Mouse (Mus musculus): ENCODE measurements at regions not wholly inside any gene's neighbourhood (a gene's known extent, or its start where the extent isn't known, plus 50 kb on each side); places are given as distances from the start of the nearest gene placed in this dataset.

DNA sequence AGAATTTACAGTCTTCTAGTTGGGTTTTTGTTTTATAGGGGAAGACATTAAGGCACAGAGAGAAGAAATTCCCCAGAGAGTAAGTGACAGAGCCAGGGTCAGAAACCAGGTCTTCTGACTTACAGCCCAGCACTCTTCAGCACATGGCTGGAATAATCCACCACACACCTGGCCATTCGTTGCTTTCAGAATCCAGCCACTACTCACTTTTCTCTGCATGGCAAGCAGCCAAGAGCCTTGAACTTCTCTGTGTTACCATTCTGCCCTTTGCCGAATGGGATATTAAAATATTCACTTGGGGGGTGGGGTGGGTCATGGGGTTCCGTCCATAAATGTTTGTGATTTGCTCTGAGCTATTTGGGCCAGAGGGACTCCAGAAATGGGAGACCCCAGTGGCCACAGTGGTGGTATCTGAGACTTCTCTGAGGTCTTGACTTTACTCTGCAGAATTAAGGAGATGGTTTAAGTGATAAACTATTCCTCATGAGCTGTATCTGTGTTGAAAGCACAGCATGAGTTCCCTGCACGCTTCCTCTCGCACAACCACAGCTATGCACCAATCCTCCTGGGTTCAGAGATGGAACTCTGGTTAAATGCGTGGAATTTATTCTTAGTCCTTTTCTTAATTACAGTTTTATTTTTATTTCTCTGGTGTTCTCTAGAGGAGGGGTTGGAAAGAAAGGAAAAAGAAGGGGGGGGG, 488.9 kb upstream of the Tnc start:
- Histone ChIP-seq H3K27ac (no peak overlapping the region), H3K4me3 (no peak overlapping the region)
- intact Hi-C loops (cut with DNase I): no loop called here
- TF ChIP-seq CTCF (IDR thresholded peaks at IDR 0.05): no peak
- DNase-seq (ENCODE audit: extremely low spot score in 1 of 2, low spot score in 2 of 2): no peak

DNA sequence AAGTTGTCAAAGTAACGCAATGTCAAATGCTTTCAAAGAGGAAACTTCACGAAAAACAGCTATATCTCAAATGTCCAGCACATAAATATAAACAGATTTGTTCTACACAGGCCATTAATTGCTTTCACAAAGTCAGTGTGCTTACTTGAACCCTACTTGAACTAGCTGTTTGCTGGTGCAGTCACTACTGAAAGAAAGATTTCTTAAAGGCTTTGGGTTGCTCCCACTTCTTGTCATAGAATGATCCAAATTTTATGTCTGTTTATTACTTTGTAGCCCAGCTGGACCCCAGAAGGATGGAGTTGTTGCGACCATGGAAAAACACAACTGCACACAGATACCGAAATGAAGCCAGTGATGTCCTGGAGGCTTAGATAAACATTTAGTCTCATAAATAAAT, 491.2 kb upstream of the Tnc start:
- TF ChIP-seq CTCF (IDR thresholded peaks at IDR 0.05): no peak
- Histone ChIP-seq H3K27ac (no peak overlapping the region), H3K4me3 (no peak overlapping the region)
- DNase-seq (ENCODE audit: extremely low spot score in 1 of 2, low spot score in 2 of 2): no peak
- intact Hi-C loops (cut with DNase I): no loop called here

DNA sequence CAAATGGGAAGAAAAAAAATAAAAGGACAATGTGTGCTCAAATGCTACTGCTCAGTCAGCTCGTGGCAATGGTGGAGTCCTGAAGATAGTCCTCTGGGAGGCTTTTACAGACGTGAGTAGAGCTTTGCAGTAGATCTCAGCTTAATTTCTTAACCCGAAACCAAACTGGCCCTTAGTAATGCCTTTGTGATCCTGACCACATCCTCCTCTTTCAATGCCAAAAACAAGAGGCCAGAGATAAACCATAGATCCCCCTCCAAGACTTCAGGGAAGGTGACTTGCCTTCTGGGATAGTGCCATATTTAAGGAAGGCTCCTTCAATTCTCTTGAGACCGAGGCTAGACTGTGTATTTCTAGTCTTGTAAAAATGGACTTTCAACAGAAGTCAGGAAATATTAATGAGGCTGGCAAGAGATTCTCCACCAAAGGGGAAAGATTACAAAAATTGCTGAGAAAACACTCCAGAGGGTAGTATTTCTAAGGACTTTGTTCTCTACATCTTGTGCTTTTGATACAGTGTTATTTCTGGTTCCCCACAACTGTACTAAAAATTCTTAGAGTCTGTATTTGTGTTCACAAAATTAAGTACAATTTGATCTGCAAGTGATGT, 497.9 kb upstream of the Tnc start:
- TF ChIP-seq CTCF (IDR thresholded peaks at IDR 0.05): no peak
- intact Hi-C loops (cut with DNase I): no loop called here
- no peak for DNase-seq (ENCODE audit: extremely low spot score in 1 of 2, low spot score in 2 of 2)
- no peak overlapping the region for H3K4me3 ChIP-seq
- no peak overlapping the region for H3K27ac ChIP-seq

DNA sequence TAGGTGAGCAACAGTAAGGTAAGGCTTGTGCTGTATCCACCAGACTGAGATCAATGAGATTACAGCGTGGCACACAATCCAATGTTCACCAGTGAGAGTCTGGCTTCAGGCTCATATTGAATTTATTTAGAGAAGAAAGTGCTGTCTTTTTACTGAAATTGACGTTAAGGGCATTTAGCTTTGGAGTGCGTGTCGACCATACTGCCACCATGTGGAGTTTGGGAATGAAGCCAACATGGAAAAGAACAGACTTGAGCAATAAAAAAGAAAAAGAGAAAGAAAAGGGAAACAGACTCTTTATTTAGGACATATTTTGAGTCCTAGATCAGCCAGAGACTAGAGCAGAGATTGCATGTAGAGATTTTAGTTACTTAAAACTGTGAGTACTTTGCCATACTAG, 499.6 kb upstream of the Tnc start:
- DNase-seq (ENCODE audit: extremely low spot score in 1 of 2, low spot score in 2 of 2): no peak
- Histone ChIP-seq H3K27ac (no peak overlapping the region), H3K4me3 (no peak overlapping the region)
- no peak for TF ChIP-seq CTCF (IDR thresholded peaks at IDR 0.05)
- intact Hi-C loops (cut with DNase I): no loop called here

DNA sequence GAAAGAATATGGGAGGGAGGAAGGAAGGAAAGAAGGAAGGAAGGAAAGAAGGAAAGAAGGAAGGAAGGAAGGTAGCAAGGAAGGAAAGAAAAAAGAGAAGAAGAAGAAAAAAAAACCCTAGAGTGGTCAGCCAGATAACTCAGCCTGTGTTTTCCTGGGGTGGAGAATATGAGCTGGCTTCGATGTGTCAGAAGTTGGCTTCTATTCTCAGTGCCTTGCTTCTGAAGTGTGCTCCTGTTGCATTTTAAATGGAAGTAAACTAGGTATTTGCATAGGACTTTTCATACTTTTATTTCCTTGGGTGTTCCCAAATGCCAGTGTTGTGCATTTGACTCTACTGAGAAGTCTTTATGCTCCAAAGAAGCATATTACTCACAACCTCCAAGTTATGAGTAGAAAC, 515.7 kb upstream of the Tnc start:
- intact Hi-C loops (cut with DNase I): no loop called here
- Histone ChIP-seq H3K4me3 (no peak overlapping the region), H3K27ac (no peak overlapping the region)
- no peak for TF ChIP-seq CTCF (IDR thresholded peaks at IDR 0.05)
- DNase-seq (ENCODE audit: extremely low spot score in 1 of 2, low spot score in 2 of 2): no peak

DNA sequence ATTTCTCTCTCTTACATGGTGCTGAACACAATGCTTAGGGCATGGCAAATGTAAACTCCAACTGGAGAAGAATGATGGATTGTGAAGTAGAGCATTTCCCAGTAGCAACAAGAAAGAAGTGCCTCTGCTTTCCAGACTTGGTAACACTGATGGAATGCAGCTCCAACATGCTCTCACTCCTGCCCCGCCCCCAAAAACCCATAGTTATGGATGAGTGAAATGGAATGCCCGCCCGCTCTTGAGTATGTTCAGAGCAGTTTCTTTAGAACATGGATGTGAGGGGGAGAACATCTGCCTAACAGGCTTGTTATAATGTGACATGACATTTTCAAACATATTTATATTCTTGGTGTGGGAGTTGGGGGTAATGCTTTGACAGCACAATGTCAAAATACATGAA, 517.2 kb upstream of the Tnc start:
- DNase-seq (ENCODE audit: extremely low spot score in 1 of 2, low spot score in 2 of 2): no peak
- no peak overlapping the region for H3K4me3 ChIP-seq
- H3K27ac ChIP-seq: no peak overlapping the region
- intact Hi-C loops (cut with DNase I): no loop called here
- no peak for TF ChIP-seq CTCF (IDR thresholded peaks at IDR 0.05)

DNA sequence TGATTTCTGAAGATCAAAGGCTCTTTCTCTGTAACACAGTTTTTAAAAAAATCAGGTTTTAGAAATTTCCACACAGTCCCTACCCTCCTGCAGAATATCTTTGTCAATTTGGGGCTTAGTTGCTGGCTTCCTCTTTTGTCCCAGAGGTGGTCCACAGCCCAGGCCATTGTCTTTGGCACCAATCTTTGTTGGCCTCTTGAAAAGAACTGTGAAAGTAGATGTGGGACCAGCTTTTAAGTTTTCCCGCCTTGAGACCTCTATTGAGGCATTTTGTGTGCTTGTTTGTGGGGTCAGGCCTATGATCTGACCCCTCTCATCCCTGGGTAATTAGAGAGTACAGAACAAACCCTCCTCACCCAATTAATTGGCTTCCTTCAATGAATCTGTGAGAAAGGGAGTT, 523.9 kb upstream of the Tnc start:
- no peak for DNase-seq (ENCODE audit: extremely low spot score in 1 of 2, low spot score in 2 of 2)
- Histone ChIP-seq H3K27ac (no peak overlapping the region), H3K4me3 (no peak overlapping the region)
- intact Hi-C loops (cut with DNase I): no loop called here
- TF ChIP-seq CTCF (IDR thresholded peaks at IDR 0.05): no peak

DNA sequence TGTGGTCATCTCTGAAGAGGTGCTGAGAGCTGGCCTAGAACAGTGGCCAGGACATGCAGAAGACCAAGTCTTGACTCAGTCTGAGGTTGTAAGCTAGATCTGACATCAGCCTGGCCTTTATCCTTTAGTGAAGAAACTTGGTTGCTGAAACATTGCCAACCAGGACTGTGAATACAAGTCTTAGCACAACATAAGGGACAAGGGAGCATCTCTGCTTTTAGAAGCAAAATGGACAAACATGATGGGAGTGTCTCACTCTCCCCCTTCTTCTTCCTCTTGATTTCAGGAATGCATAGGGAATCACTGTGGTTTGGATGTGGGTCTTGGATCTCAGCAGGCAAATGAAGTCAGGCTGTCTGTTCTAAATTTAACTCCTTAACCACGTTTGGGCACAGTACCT, 529.1 kb upstream of the Tnc start:
- intact Hi-C loops (cut with DNase I): no loop called here
- Histone ChIP-seq H3K27ac (no peak overlapping the region), H3K4me3 (no peak overlapping the region)
- no peak for DNase-seq (ENCODE audit: extremely low spot score in 1 of 2, low spot score in 2 of 2)
- TF ChIP-seq CTCF (IDR thresholded peaks at IDR 0.05): no peak

DNA sequence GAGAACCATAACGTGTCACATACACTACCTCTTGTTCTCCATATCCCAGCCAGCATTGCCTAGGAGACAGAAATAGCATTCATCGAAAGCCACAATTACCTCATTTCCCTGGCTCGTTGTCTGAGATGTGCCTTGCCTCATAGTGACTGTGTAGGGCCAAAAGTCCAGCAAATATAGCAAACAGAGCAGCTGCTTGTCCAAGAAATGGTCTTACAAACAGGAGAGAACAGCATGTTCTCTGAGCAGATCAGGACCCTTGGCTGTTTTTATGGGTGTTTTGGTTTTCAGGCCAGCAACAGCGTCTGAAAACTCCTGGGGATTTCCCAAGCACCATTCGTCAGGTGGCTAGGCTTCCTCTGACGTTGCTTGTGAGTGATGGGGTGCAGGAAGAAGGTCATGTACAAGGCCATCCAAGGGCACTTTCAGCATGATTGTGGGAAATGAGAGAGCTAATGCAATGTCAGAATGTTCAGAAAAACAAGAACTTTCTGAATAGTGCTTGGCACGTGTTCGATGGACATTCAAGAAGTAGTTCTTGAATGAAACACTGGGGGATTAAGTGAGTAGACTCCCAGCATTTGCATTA, 528.9 kb upstream of the Pappa start:
- intact Hi-C loops (cut with DNase I): no loop called here
- DNase-seq (ENCODE audit: extremely low spot score in 1 of 2, low spot score in 2 of 2): no peak
- no peak overlapping the region for H3K27ac ChIP-seq
- H3K4me3 ChIP-seq: no peak overlapping the region
- no peak for TF ChIP-seq CTCF (IDR thresholded peaks at IDR 0.05)

DNA sequence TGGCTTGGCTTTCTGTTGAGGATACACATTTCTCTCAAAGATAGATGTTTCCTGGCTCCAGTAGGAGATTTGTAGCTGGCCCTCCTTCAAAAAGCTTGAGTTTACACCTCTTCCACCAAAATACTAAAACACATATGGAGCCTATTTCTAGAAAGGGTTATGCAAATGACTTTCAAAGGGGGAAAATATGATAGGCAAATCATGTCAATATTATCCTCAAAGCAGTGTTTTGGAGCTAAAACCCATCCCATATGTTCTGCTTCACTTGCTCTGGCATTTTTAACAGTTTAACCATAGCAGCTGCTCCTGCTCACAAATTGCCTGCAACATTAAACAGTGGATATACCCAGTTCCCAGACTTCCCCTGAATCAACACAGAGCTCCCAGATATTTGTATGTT, 525.5 kb upstream of the Pappa start:
- DNase-seq (ENCODE audit: extremely low spot score in 1 of 2, low spot score in 2 of 2): no peak
- no peak for TF ChIP-seq CTCF (IDR thresholded peaks at IDR 0.05)
- H3K27ac ChIP-seq: no peak overlapping the region
- no peak overlapping the region for H3K4me3 ChIP-seq
- intact Hi-C loops (cut with DNase I): no loop called here

DNA sequence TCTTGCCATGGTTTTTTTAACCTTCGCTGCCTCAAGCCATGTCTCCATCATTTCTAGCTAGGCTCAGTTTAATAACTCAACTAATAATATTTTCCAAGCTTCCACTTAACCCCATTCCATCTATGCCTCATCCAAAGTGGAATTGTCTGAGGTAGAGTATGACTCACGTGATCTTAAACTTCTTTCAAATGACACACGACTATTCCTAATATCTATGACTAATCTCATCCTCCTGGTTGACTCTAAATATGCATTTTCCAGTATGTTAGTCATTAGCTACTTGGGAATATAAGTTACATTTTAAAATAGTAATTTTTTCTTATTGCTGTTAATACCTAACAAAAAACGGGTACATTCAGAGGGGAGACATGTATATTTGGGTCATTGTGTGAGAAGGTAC, 524.8 kb upstream of the Pappa start:
- Histone ChIP-seq H3K27ac (no peak overlapping the region), H3K4me3 (no peak overlapping the region)
- intact Hi-C loops (cut with DNase I): no loop called here
- no peak for DNase-seq (ENCODE audit: extremely low spot score in 1 of 2, low spot score in 2 of 2)
- TF ChIP-seq CTCF (IDR thresholded peaks at IDR 0.05): no peak

DNA sequence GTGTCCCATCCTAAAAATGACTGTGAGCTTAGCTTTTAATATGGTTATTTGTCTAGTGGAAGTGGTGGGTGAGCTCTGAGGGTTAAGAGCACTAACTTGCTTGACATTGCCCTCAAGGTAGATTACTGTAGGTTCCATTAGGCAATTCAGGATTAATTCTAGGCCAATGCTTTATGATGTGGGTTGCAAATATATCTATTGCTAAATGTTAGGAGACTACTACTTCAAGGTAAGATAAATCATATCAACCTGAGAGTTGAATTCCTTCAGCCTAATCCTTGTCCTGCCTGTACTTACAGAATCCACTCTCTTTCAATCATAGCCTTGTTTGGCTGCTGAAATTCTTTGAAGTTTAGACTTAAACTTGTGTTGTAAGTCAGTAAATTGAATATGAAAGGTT, 501.2 kb upstream of the Pappa start:
- no peak overlapping the region for H3K4me3 ChIP-seq
- intact Hi-C loops (cut with DNase I): no loop called here
- DNase-seq (ENCODE audit: extremely low spot score in 1 of 2, low spot score in 2 of 2): no peak
- no peak overlapping the region for H3K27ac ChIP-seq
- no peak for TF ChIP-seq CTCF (IDR thresholded peaks at IDR 0.05)

DNA sequence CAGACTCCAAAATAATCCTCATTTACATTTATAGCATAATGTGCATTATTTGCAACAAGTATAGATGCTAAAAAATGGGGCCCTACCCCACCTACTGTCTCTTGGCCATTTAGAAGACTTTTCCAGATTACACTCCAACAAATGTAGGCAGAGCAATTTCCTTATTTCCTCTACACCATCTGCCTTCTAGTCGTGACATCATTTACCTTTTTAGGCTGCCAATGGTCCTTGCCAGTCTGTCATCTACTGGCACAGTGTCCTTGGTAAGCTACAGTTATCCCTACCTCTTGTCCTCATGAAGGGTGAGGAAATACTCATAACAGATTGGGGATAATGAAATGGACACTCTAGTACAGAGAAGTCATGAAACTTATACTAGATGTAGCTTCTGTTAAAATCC, 491.8 kb upstream of the Pappa start:
- intact Hi-C loops (cut with DNase I): no loop called here
- Histone ChIP-seq H3K4me3 (no peak overlapping the region), H3K27ac (no peak overlapping the region)
- no peak for DNase-seq (ENCODE audit: extremely low spot score in 1 of 2, low spot score in 2 of 2)
- no peak for TF ChIP-seq CTCF (IDR thresholded peaks at IDR 0.05)

Measured in left cerebral cortex, adult 2 months (tissue).